Mouse (Mus musculus): ENCODE measurements around the gene Mgam. TPM values are rescaled to one million over a fixed set of nuclear protein-coding genes. Genes with fewer than 3 reads are reported as not detected.
"Not testable (repeated sequence)": the region's sequence is repeated elsewhere in the genome, so short reads cannot be mapped to it uniquely, and the experiment has no call there.

The Mgam gene
- polyA plus RNA-seq, 1 experiment from 2014 or later = 1.7 TPM

GRCm38 (mm10) chr6:40755948-40756347 lies 127.3 kb downstream of the Mgam start:
- no peak for ATAC-seq (replicated peaks; ENCODE audit: low FRiP score)
- Histone ChIP-seq H3K36me3 (no peaks in the 10 kb centered on the region), H3K9me3 (replicated peaks) (no peaks in the 10 kb centered on the region), H3K9ac (no peak overlapping the region), H3K4me1 (no peaks in the 10 kb centered on the region), H3K4me3 (replicated peaks) (no peak overlapping the region), H3K27ac (no peak overlapping the region), H3K4me2 (no peak overlapping the region), H3K27me3 (no peaks in the 10 kb centered on the region)
- WGBS = 88% methylated on average over 1 of the region's 1 CpGs

GRCm38 (mm10) chr6:40757346-40757745 lies 128.7 kb downstream of the Mgam start:
- not testable (repeated sequence) for H3K4me3 ChIP-seq (replicated peaks); H3K9ac ChIP-seq; H3K4me1 ChIP-seq; H3K27me3 ChIP-seq; H3K9me3 ChIP-seq (replicated peaks); H3K36me3 ChIP-seq; H3K4me2 ChIP-seq; H3K27ac ChIP-seq
- peak; percentile 82 for ATAC-seq (replicated peaks; ENCODE audit: low FRiP score)
- 42% methylated on average over 4 of the region's 4 CpGs for WGBS

- no peak overlapping the region for H3K27ac ChIP-seq
- 72% methylated on average over 3 of the region's 3 CpGs for WGBS
- no peaks in the 10 kb centered on the region for H3K4me1 ChIP-seq
- no peak for ATAC-seq (replicated peaks; ENCODE audit: low FRiP score)
- H3K9me3 ChIP-seq (replicated peaks) = no peaks in the 10 kb centered on the region
- no peak overlapping the region for H3K9ac ChIP-seq
- no peaks in the 10 kb centered on the region for H3K36me3 ChIP-seq
- H3K4me2 ChIP-seq = no peak overlapping the region
- no peak overlapping the region for H3K4me3 ChIP-seq (replicated peaks)
- no peaks in the 10 kb centered on the region for H3K27me3 ChIP-seq
These were observed 146.0 kb downstream of the Mgam start for GRCm38 (mm10) chr6:40774656-40775055.

DNA sequence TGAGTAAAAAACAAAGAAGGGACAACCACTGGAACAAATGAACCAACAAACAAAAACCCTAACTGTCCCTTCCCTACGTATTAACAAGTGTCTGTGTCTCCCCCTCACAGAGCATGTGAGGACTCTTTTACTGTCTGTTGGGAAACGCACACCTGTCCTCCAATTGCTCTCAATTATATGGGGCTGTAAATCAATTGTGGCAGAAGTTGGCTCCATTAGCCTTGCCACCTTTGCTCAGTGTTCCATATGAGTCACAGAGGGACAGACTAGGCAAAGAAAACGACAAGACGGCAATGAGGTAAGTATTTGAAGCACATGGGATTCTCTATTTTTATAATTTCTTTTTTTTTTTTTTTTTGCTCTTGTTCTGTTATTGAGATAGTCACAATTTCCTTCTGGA lies 149.8 kb downstream of the Mgam start:
- no peaks in the 10 kb centered on the region for H3K36me3 ChIP-seq
- H3K4me3 ChIP-seq (replicated peaks) = no peak overlapping the region
- no peaks in the 10 kb centered on the region for H3K27me3 ChIP-seq
- no peak overlapping the region for H3K9ac ChIP-seq
- 26% methylated on average over 4 of the region's 4 CpGs for WGBS
- no peak overlapping the region for H3K27ac ChIP-seq
- H3K4me2 ChIP-seq = no peak overlapping the region
- no peaks in the 10 kb centered on the region for H3K9me3 ChIP-seq (replicated peaks)
- no peak for ATAC-seq (replicated peaks; ENCODE audit: low FRiP score)
- H3K4me1 ChIP-seq = no peaks in the 10 kb centered on the region

GRCm38 (mm10) chr6:40783637-40784036 lies 155.0 kb downstream of the Mgam start:
- H3K36me3 ChIP-seq = no peaks in the 10 kb centered on the region
- 72% methylated on average over 1 of the region's 1 CpGs for WGBS
- no peak overlapping the region for H3K9ac ChIP-seq
- ATAC-seq (replicated peaks; ENCODE audit: low FRiP score) = no peak
- H3K9me3 ChIP-seq (replicated peaks) = no peaks in the 10 kb centered on the region
- H3K4me2 ChIP-seq = no peak overlapping the region
- no peak overlapping the region for H3K27ac ChIP-seq
- no peaks in the 10 kb centered on the region for H3K4me1 ChIP-seq
- H3K27me3 ChIP-seq = no peaks in the 10 kb centered on the region
- H3K4me3 ChIP-seq (replicated peaks) = no peak overlapping the region

- no peak for ATAC-seq (replicated peaks; ENCODE audit: low FRiP score)
- Histone ChIP-seq H3K4me2 (no peak overlapping the region), H3K27me3 (no peaks in the 10 kb centered on the region), H3K27ac (no peak overlapping the region), H3K9me3 (replicated peaks) (no peaks in the 10 kb centered on the region), H3K9ac (no peak overlapping the region), H3K4me1 (no peaks in the 10 kb centered on the region), H3K36me3 (no peaks in the 10 kb centered on the region), H3K4me3 (replicated peaks) (no peak overlapping the region)
- 88% methylated on average over 3 of the region's 3 CpGs for WGBS
These were observed 155.7 kb downstream of the Mgam start for GRCm38 (mm10) chr6:40784378-40784777.

- Histone ChIP-seq H3K36me3 (no peaks in the 10 kb centered on the region), H3K9me3 (replicated peaks) (no peaks in the 10 kb centered on the region), H3K27me3 (no peaks in the 10 kb centered on the region), H3K4me2 (no peak overlapping the region), H3K4me3 (replicated peaks) (no peak overlapping the region), H3K27ac (no peak overlapping the region), H3K4me1 (no peaks in the 10 kb centered on the region), H3K9ac (no peak overlapping the region)
- 75% methylated on average over 4 of the region's 4 CpGs for WGBS
- no peak for ATAC-seq (replicated peaks; ENCODE audit: low FRiP score)
These were observed 166.6 kb downstream of the Mgam start for GRCm38 (mm10) chr6:40795077-40795812.

- Histone ChIP-seq H3K9ac (no peak overlapping the region), H3K4me2 (no peak overlapping the region), H3K4me3 (replicated peaks) (no peak overlapping the region), H3K36me3 (no peaks in the 10 kb centered on the region), H3K27ac (no peak overlapping the region), H3K9me3 (replicated peaks) (no peaks in the 10 kb centered on the region), H3K4me1 (no peaks in the 10 kb centered on the region), H3K27me3 (no peaks in the 10 kb centered on the region)
- WGBS = 82% methylated on average over 5 of the region's 5 CpGs
- ATAC-seq (replicated peaks; ENCODE audit: low FRiP score) = no peak
These were observed 189.7 kb downstream of the Mgam start for GRCm38 (mm10) chr6:40818237-40818902.

Other genes with a start within 250 kb of the Mgam start
- 10.7 and 14.8 TPM in 2 replicates for gene E330009J07Rik, start 192.7 kb upstream of the Mgam start, polyA plus RNA-seq (2015; fragmentation: Nextera tagmentation; extraction: Ambion mirVana)
- 0.06 TPM in 1 of 2 replicates, not detected in the other for gene Wee2, start 189.7 kb upstream of the Mgam start, polyA plus RNA-seq (2015; fragmentation: Nextera tagmentation; extraction: Ambion mirVana)
- 171 and 178 TPM in 2 replicates for gene Ssbp1, start 157.5 kb upstream of the Mgam start, polyA plus RNA-seq (2015; fragmentation: Nextera tagmentation; extraction: Ambion mirVana)
- not detected in 2 replicates for gene Tas2r137, start 137.6 kb upstream of the Mgam start, polyA plus RNA-seq (2015; fragmentation: Nextera tagmentation; extraction: Ambion mirVana)
- gene Tas2r108, start 135.3 kb upstream of the Mgam start, polyA plus RNA-seq (2015; fragmentation: Nextera tagmentation; extraction: Ambion mirVana) = not detected in 2 replicates
- not detected in 2 replicates for gene Prss37, start 109.3 kb upstream of the Mgam start, polyA plus RNA-seq (2015; fragmentation: Nextera tagmentation; extraction: Ambion mirVana)
- 0.06 TPM in 1 of 2 replicates, not detected in the other for gene Olfr461, start 73.8 kb upstream of the Mgam start, polyA plus RNA-seq (2015; fragmentation: Nextera tagmentation; extraction: Ambion mirVana)
- gene Olfr460, start 59.3 kb upstream of the Mgam start, polyA plus RNA-seq (2015; fragmentation: Nextera tagmentation; extraction: Ambion mirVana) = not detected in 2 replicates
- 0.84 and 1.1 TPM in 2 replicates for gene Clec5a, start 43.0 kb upstream of the Mgam start, polyA plus RNA-seq (2015; fragmentation: Nextera tagmentation; extraction: Ambion mirVana)
- not detected in 2 replicates for gene Tas2r138, start 15.5 kb upstream of the Mgam start, polyA plus RNA-seq (2015; fragmentation: Nextera tagmentation; extraction: Ambion mirVana)